8 mouse cellular contexts compared by ENCODE assay signal in genomic region chr14:20930481-20931391, GRCm38 (mm10). TPM values are rescaled to one million over a fixed set of nuclear protein-coding genes. Genes with fewer than 3 reads are reported as not detected.
DNase-seq lines count a peak whose midpoint lies in the region; ATAC-seq and TF ChIP-seq lines count a peak whose summit lies in the region.

No protein-coding gene starts in this region.

- no peaks in the 10 kb centered on the region for H3K36me3 ChIP-seq in spleen, adult 2 months (ENCODE audit: control insufficient read depth, insufficient read depth, low read length)
- H3K36me3 ChIP-seq in forebrain, embryonic 11.5 days (ENCODE audit: control insufficient read depth, insufficient read depth, low read length) = no peaks in the 10 kb centered on the region
- no peaks in the 10 kb centered on the region for H3K36me3 ChIP-seq in intestine, embryonic 14.5 days (ENCODE audit: control insufficient read depth, insufficient read depth, low read length)
- H3K36me3 ChIP-seq in stomach, embryonic 14.5 days (ENCODE audit: control insufficient read depth, insufficient read depth, low read length) = no peaks in the 10 kb centered on the region

- H3K4me3 ChIP-seq in spleen, adult 2 months (ENCODE audit: extremely low read depth, insufficient read depth, insufficient read length) = peak overlapping the region; percentile 94
- H3K4me3 ChIP-seq in forebrain, embryonic 11.5 days (ENCODE audit: low read depth, low read length) = peak overlapping the region; percentile 71
- H3K4me3 ChIP-seq in intestine, embryonic 14.5 days (ENCODE audit: low read depth, low read length) = peak overlapping the region; percentile 70
- H3K4me3 ChIP-seq in lung, adult 2 months (replicated peaks; ENCODE audit: extremely low read depth, low read depth, low read length) = peak overlapping the region; percentile 96
- H3K4me3 ChIP-seq in stomach, embryonic 14.5 days (ENCODE audit: low read depth, low read length) = peak overlapping the region; percentile 76

- H3K27me3 ChIP-seq in spleen, adult 2 months (ENCODE audit: control insufficient read depth, insufficient read depth, low read length) = no peaks in the 10 kb centered on the region; the same call in 1 of the 2 replicates
- no peaks in the 10 kb centered on the region for H3K27me3 ChIP-seq in forebrain, embryonic 11.5 days (ENCODE audit: control insufficient read depth, insufficient read depth, low read length)
- H3K27me3 ChIP-seq in intestine, embryonic 14.5 days (replicated peaks; ENCODE audit: control insufficient read depth, insufficient read depth, low read length) = no peaks in the 10 kb centered on the region
- no peaks in the 10 kb centered on the region for H3K27me3 ChIP-seq in stomach, embryonic 14.5 days (ENCODE audit: control insufficient read depth, insufficient read depth, low read length)

- DNase-seq in spleen, adult 2 months (ENCODE audit: low read depth in 1 of 2, low spot score in 2 of 2) = no peak
- no peak for DNase-seq in spleen, adult 18-20 months
- DNase-seq in forebrain, embryonic 11.5 days (ENCODE audit: low spot score) = no peak
- DNase-seq in intestine, embryonic 14.5 days (ENCODE audit: low spot score) = no peak
- no peak for DNase-seq in lung, adult 2 months
- DNase-seq in thymus, adult 18-20 months = no peak

- peaks cover 3% of the 10 kb centered on the region; the same call in 1 of the 2 replicates for H3K4me1 ChIP-seq in spleen, adult 2 months (ENCODE audit: control insufficient read depth, insufficient read depth, insufficient read length)
- H3K4me1 ChIP-seq in forebrain, embryonic 11.5 days (replicated peaks; ENCODE audit: control insufficient read depth, insufficient read depth, low read length) = peaks cover 8% of the 10 kb centered on the region
- peaks cover 14% of the 10 kb centered on the region for H3K4me1 ChIP-seq in intestine, embryonic 14.5 days (replicated peaks; ENCODE audit: control insufficient read depth, insufficient read depth, low read length)
- H3K4me1 ChIP-seq in lung, adult 2 months (ENCODE audit: control insufficient read depth, insufficient read depth, low read length) = peaks cover 13% of the 10 kb centered on the region
- H3K4me1 ChIP-seq in stomach, embryonic 14.5 days (ENCODE audit: control insufficient read depth, insufficient read depth, low read length) = peaks cover 13% of the 10 kb centered on the region

- TF ChIP-seq CTCF in spleen, adult 2 months (IDR thresholded peaks at IDR 0.05; ENCODE audit: extremely low read depth, insufficient read depth, insufficient read length, insufficient replicate concordance) = no peak
- no peak for TF ChIP-seq CTCF in lung, adult 2 months (IDR thresholded peaks at IDR 0.05; ENCODE audit: insufficient read depth, low read length)

- H3K9me3 ChIP-seq in forebrain, embryonic 11.5 days (ENCODE audit: control insufficient read depth, low read length) = no peaks in the 10 kb centered on the region
- no peaks in the 10 kb centered on the region for H3K9me3 ChIP-seq in intestine, embryonic 14.5 days (ENCODE audit: control insufficient read depth, low read length)
- H3K9me3 ChIP-seq in stomach, embryonic 14.5 days (ENCODE audit: control insufficient read depth, low read depth, low read length) = no peaks in the 10 kb centered on the region

- 66% methylated on average over 8 of the region's 8 CpGs for WGBS in spleen, adult 2 months
- WGBS in forebrain, embryonic 11.5 days = 49% methylated on average over 8 of the region's 8 CpGs
- 16% methylated on average over 8 of the region's 8 CpGs for WGBS in intestine, embryonic 14.5 days
- 14% methylated on average over 8 of the region's 8 CpGs for WGBS in lung, adult 2 months
- WGBS in stomach, embryonic 14.5 days = 13% methylated on average over 8 of the region's 8 CpGs

- ATAC-seq in forebrain, embryonic 11.5 days (replicated peaks; ENCODE audit: low FRiP score) = no peak
- ATAC-seq in intestine, embryonic 14.5 days (replicated peaks; ENCODE audit: low FRiP score, low TSS enrichment, low read depth) = no peak
- no peak for ATAC-seq in stomach, embryonic 14.5 days (ENCODE audit: insufficient number of reproducible peaks, insufficient read depth, low FRiP score, low read depth)
- ATAC-seq in megakaryocyte progenitor cell, adult 5-6 weeks (replicated peaks; ENCODE audit: poor library complexity) = no peak

- no peak for TF ChIP-seq POLR2A in spleen, adult 2 months (IDR thresholded peaks at IDR 0.05; ENCODE audit: low read depth, low read length)
- no peak for TF ChIP-seq POLR2A in lung, adult 2 months (IDR thresholded peaks at IDR 0.05; ENCODE audit: borderline replicate concordance, extremely low read depth, low read depth, low read length)

- peak overlapping the region; percentile 12 for H3K9ac ChIP-seq in forebrain, embryonic 11.5 days (ENCODE audit: low read length)
- peak overlapping the region; percentile 83 for H3K9ac ChIP-seq in intestine, embryonic 14.5 days (ENCODE audit: low read length)
- peak overlapping the region; percentile 57 for H3K9ac ChIP-seq in stomach, embryonic 14.5 days (replicated peaks; ENCODE audit: low read depth, low read length)

- H3K4me2 ChIP-seq in forebrain, embryonic 11.5 days (ENCODE audit: low read depth, low read length, severe bottlenecking) = peak overlapping the region; percentile 77
- peak overlapping the region; percentile 83 for H3K4me2 ChIP-seq in intestine, embryonic 14.5 days (ENCODE audit: low read length)
- peak overlapping the region; percentile 81 for H3K4me2 ChIP-seq in stomach, embryonic 14.5 days (replicated peaks; ENCODE audit: low read depth, low read length)

- peak overlapping the region; percentile 9; the same call in 1 of the 2 replicates for H3K27ac ChIP-seq in spleen, adult 2 months (ENCODE audit: insufficient read depth, low read length)
- H3K27ac ChIP-seq in forebrain, embryonic 11.5 days (ENCODE audit: low read depth, low read length) = no peak overlapping the region
- H3K27ac ChIP-seq in intestine, embryonic 14.5 days (ENCODE audit: low read depth) = peak overlapping the region; percentile 92
- peak overlapping the region; percentile 77 for H3K27ac ChIP-seq in stomach, embryonic 14.5 days (ENCODE audit: low read length)

RNA-seq across cellular contexts. Expression of gene Vcl, which starts 1.5 kb away (rescaled TPM):
- 20.3 and 25.0 TPM in 2 replicates for polyA plus RNA-seq in spleen, adult 2 months (2012; rRNA removed)
- 29.4 and 30.2 TPM in 2 replicates for polyA plus RNA-seq in forebrain, embryonic 11.5 days (2014; fragmentation: Nextera tagmentation; extraction: Ambion mirVana)
- 82.1 and 88.2 TPM in 2 replicates for polyA plus RNA-seq in intestine, embryonic 14.5 days (2014; fragmentation: Nextera tagmentation; extraction: Ambion mirVana)
- polyA plus RNA-seq in lung, adult 2 months (2012; rRNA removed) = 96.8 and 144 TPM in 2 replicates
- 94.8 and 106 TPM in 2 replicates for polyA plus RNA-seq in stomach, embryonic 14.5 days (2014; fragmentation: Nextera tagmentation; extraction: Ambion mirVana)
- total RNA-seq in megakaryocyte progenitor cell, adult 5-6 weeks (2015) = 42.9 and 50.6 TPM in 2 replicates
- total RNA-seq in megakaryocyte progenitor cell, adult 5-6 weeks (2017) = 30.0 and 32.3 TPM in 2 replicates

Comparison
In these comparisons a context has a peak if more than half of its experiments do, and no peak if none do; other contexts are left out.
1. H3K9ac ChIP-seq: peak in every context shown above with its lines; median percentile 83 in intestine, embryonic 14.5 days; 57 in stomach, embryonic 14.5 days; 12 in forebrain, embryonic 11.5 days.